Mouse (Mus musculus): Measurements from ENCODE around the gene Cfap61. TPM values are rescaled to one million over a fixed set of nuclear protein-coding genes. Genes with fewer than 3 reads are reported as not detected.

Cfap61 gene
- polyA plus RNA-seq, 2 experiments = not detected

GRCm38 (mm10) chr2:146063093-146064074 lies 128.8 kb downstream of the Cfap61 start:
- H3K27me3 ChIP-seq (ENCODE audit: control insufficient read depth, insufficient read depth, low read length) = no peaks in the 10 kb centered on the region
- TF ChIP-seq EP300 (IDR thresholded peaks at IDR 0.05; ENCODE audit: low read depth) (no peak), CTCF (IDR thresholded peaks at IDR 0.05; ENCODE audit: low read depth) (no peak)
- no peak overlapping the region for H3K27ac ChIP-seq
- no peak overlapping the region for H3K4me3 ChIP-seq (ENCODE audit: insufficient read depth in 1 of 2, low read depth in 2 of 2, low read length in 2 of 2)
- H3K9me3 ChIP-seq (ENCODE audit: control insufficient read depth, low read length) = no peaks in the 10 kb centered on the region
- no peaks in the 10 kb centered on the region for H3K4me1 ChIP-seq (replicated peaks; ENCODE audit: control insufficient read depth in 2 of 2, insufficient read depth in 2 of 2, low read length in 1 of 2)
- DNase-seq (ENCODE audit: low read depth in 3 of 3, low spot score in 3 of 3) (no peak), ATAC-seq (ENCODE audit: insufficient read depth) (0 out of 2 replicates have a peak, but pooled peaks have one; percentile 21)
- no peak overlapping the region for H3K9ac ChIP-seq (replicated peaks)
- no peaks in the 10 kb centered on the region for H3K36me3 ChIP-seq (replicated peaks; ENCODE audit: control insufficient read depth, insufficient read depth, low read depth)
- H3K4me2 ChIP-seq (ENCODE audit: low read depth) = no peak overlapping the region
- 69% methylated on average over 11 of the region's 11 CpGs for WGBS (ENCODE audit: insufficient replicate concordance)

GRCm38 (mm10) chr2:146067364-146067763 lies 132.8 kb downstream of the Cfap61 start:
- Histone ChIP-seq H3K4me2 (ENCODE audit: low read depth) (no peak overlapping the region), H3K27ac (no peak overlapping the region), H3K27me3 (ENCODE audit: control insufficient read depth, insufficient read depth, low read length) (no peaks in the 10 kb centered on the region), H3K9me3 (ENCODE audit: control insufficient read depth, low read length) (no peaks in the 10 kb centered on the region), H3K9ac (replicated peaks) (no peak overlapping the region), H3K4me1 (replicated peaks; ENCODE audit: control insufficient read depth in 2 of 2, insufficient read depth in 2 of 2, low read length in 1 of 2) (no peaks in the 10 kb centered on the region), H3K36me3 (replicated peaks; ENCODE audit: control insufficient read depth, insufficient read depth, low read depth) (no peaks in the 10 kb centered on the region), H3K4me3 (ENCODE audit: insufficient read depth in 1 of 2, low read depth in 2 of 2, low read length in 2 of 2) (no peak overlapping the region)
- ATAC-seq (ENCODE audit: insufficient read depth) = no peak
- 42% methylated on average over 4 of the region's 4 CpGs for WGBS (ENCODE audit: insufficient replicate concordance)
- no peak for TF ChIP-seq CTCF (IDR thresholded peaks at IDR 0.05; ENCODE audit: low read depth)
- no peak for TF ChIP-seq EP300 (IDR thresholded peaks at IDR 0.05; ENCODE audit: low read depth)
- DNase-seq (ENCODE audit: low read depth in 3 of 3, low spot score in 3 of 3) = no peak

GRCm38 (mm10) chr2:146073300-146073699 lies 138.7 kb downstream of the Cfap61 start:
- TF ChIP-seq CTCF (IDR thresholded peaks at IDR 0.05; ENCODE audit: low read depth) = no peak
- TF ChIP-seq EP300 (IDR thresholded peaks at IDR 0.05; ENCODE audit: low read depth) = no peak
- no peak overlapping the region for H3K4me2 ChIP-seq (ENCODE audit: low read depth)
- DNase-seq (ENCODE audit: low read depth in 3 of 3, low spot score in 3 of 3) (no peak), ATAC-seq (ENCODE audit: insufficient read depth) (no peak)
- no peak overlapping the region for H3K9ac ChIP-seq (replicated peaks)
- no peaks in the 10 kb centered on the region for H3K36me3 ChIP-seq (replicated peaks; ENCODE audit: control insufficient read depth, insufficient read depth, low read depth)
- H3K27ac ChIP-seq = no peak overlapping the region
- H3K27me3 ChIP-seq (ENCODE audit: control insufficient read depth, insufficient read depth, low read length) = no peaks in the 10 kb centered on the region
- WGBS (ENCODE audit: insufficient replicate concordance) = 49% methylated on average over 6 of the region's 6 CpGs
- no peaks in the 10 kb centered on the region for H3K4me1 ChIP-seq (replicated peaks; ENCODE audit: control insufficient read depth in 2 of 2, insufficient read depth in 2 of 2, low read length in 1 of 2)
- no peaks in the 10 kb centered on the region for H3K9me3 ChIP-seq (ENCODE audit: control insufficient read depth, low read length)
- no peak overlapping the region for H3K4me3 ChIP-seq (ENCODE audit: insufficient read depth in 1 of 2, low read depth in 2 of 2, low read length in 2 of 2)

- WGBS (ENCODE audit: insufficient replicate concordance) = 76% methylated on average over 10 of the region's 10 CpGs
Observed at GRCm38 (mm10) chr2:146077117-146077516, 142.5 kb downstream of the Cfap61 start.

GRCm38 (mm10) chr2:146080282-146080681 lies 145.7 kb downstream of the Cfap61 start:
- no peaks in the 10 kb centered on the region for H3K9me3 ChIP-seq (ENCODE audit: control insufficient read depth, low read length)
- H3K4me2 ChIP-seq (ENCODE audit: low read depth) = no peak overlapping the region
- H3K27me3 ChIP-seq (ENCODE audit: control insufficient read depth, insufficient read depth, low read length) = no peaks in the 10 kb centered on the region
- ATAC-seq (ENCODE audit: insufficient read depth) = no peak
- no peak overlapping the region for H3K9ac ChIP-seq (replicated peaks)
- no peak overlapping the region for H3K27ac ChIP-seq
- no peaks in the 10 kb centered on the region for H3K36me3 ChIP-seq (replicated peaks; ENCODE audit: control insufficient read depth, insufficient read depth, low read depth)
- TF ChIP-seq EP300 (IDR thresholded peaks at IDR 0.05; ENCODE audit: low read depth) (no peak), CTCF (IDR thresholded peaks at IDR 0.05; ENCODE audit: low read depth) (no peak)
- DNase-seq (ENCODE audit: low read depth in 3 of 3, low spot score in 3 of 3) = no peak
- no peaks in the 10 kb centered on the region for H3K4me1 ChIP-seq (replicated peaks; ENCODE audit: control insufficient read depth in 2 of 2, insufficient read depth in 2 of 2, low read length in 1 of 2)
- no peak overlapping the region for H3K4me3 ChIP-seq (ENCODE audit: insufficient read depth in 1 of 2, low read depth in 2 of 2, low read length in 2 of 2)
- WGBS (ENCODE audit: insufficient replicate concordance) = 64% methylated on average over 4 of the region's 4 CpGs

More at GRCm38 (mm10) chr2:146077117-146077516, 142.5 kb downstream of the Cfap61 start:
- H3K36me3 ChIP-seq (replicated peaks; ENCODE audit: control insufficient read depth, insufficient read depth, low read depth) = no peaks in the 10 kb centered on the region
- H3K27ac ChIP-seq = no peak overlapping the region
- DNase-seq (ENCODE audit: low read depth in 3 of 3, low spot score in 3 of 3) (no peak), ATAC-seq (ENCODE audit: insufficient read depth) (no peak)
- TF ChIP-seq CTCF (IDR thresholded peaks at IDR 0.05; ENCODE audit: low read depth) = no peak
- no peak for TF ChIP-seq EP300 (IDR thresholded peaks at IDR 0.05; ENCODE audit: low read depth)
- H3K27me3 ChIP-seq (ENCODE audit: control insufficient read depth, insufficient read depth, low read length) = no peaks in the 10 kb centered on the region
- H3K4me3 ChIP-seq (ENCODE audit: insufficient read depth in 1 of 2, low read depth in 2 of 2, low read length in 2 of 2) = no peak overlapping the region
- no peaks in the 10 kb centered on the region for H3K9me3 ChIP-seq (ENCODE audit: control insufficient read depth, low read length)
- no peak overlapping the region for H3K9ac ChIP-seq (replicated peaks)
- H3K4me2 ChIP-seq (ENCODE audit: low read depth) = no peak overlapping the region
- H3K4me1 ChIP-seq (replicated peaks; ENCODE audit: control insufficient read depth in 2 of 2, insufficient read depth in 2 of 2, low read length in 1 of 2) = no peaks in the 10 kb centered on the region
